Mouse (Mus musculus): ENCODE results near the gene Msantd3. TPM values are rescaled to one million over a fixed set of nuclear protein-coding genes. Genes with fewer than 3 reads are reported as not detected.

Gene Msantd3
- total and polyA plus RNA-seq, 3 experiments = not detected

DNA sequence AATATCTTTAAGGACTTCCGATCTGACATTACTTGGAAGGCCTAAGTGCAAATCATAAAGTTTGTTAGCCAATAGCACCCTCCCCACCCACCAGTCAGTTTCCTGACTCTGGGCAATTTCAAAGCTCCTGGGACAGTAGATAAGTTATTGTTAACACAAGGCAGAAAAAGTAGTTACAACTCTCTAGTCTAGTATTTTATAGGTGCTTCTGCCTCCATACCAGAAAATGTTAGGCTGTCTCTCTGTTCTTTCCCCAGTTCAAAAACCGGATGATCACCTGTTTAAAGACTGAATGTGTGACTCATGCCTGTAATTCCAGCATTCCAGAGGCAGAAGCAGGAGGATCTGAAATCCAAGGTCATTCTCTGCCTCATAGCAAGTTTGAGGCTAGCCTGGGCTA lies 1.2 kb upstream of the Msantd3 start:
- Histone ChIP-seq H3K4me3 (replicated peaks in 1 of 3; ENCODE audit: low read depth in 2 of 3, low read length in 2 of 3, poor library complexity in 1 of 3) (no peak overlapping the region), H3K27me3 (replicated peaks) (no peaks in the 10 kb centered on the region), H3K27ac (ENCODE audit: insufficient read depth, low read depth) (no peak overlapping the region), H3K79me2 (replicated peaks; ENCODE audit: control insufficient read depth, extremely low read depth, insufficient read depth, poor library complexity, severe bottlenecking) (no peaks in the 10 kb centered on the region), H3K4me1 (ENCODE audit: control insufficient read depth in 1 of 2, insufficient read depth in 2 of 2) (no peaks in the 10 kb centered on the region), H3K9me3 (replicated peaks; ENCODE audit: low read length) (peaks cover 3% of the 10 kb centered on the region), H3K4me2 (ENCODE audit: insufficient read depth, low read depth, poor library complexity, severe bottlenecking) (no peak overlapping the region), H3K9ac (ENCODE audit: insufficient read depth, low read depth) (no peak overlapping the region), H3K36me3 (replicated peaks in 1 of 2; ENCODE audit: control insufficient read depth in 1 of 2, insufficient read depth in 1 of 2, low read length in 1 of 2) (no peaks in the 10 kb centered on the region)
- dilution Hi-C loops (cut with MboI; ENCODE audit: extremely low pct_ligation_motif_present, extremely low pct_unique_long_range_greater_than_20kb, low sequenced_read_pairs) = no loop called here
- no peak for DNase-seq (ENCODE audit: extremely low read depth)
- no peak for TF ChIP-seq ELF1 (IDR thresholded peaks at IDR 0.05; ENCODE audit: low read depth, low read length)
- TF ChIP-seq BHLHE40 (IDR thresholded peaks at IDR 0.05; ENCODE audit: low read depth, low read length) = no peak
- no peak for TF ChIP-seq NELFE (IDR thresholded peaks at IDR 0.05; ENCODE audit: low read depth, low read length)
- TF ChIP-seq RAD21 (IDR thresholded peaks at IDR 0.05; ENCODE audit: low read depth, low read length) = no peak
- no peak for TF ChIP-seq EP300 (IDR thresholded peaks at IDR 0.05; ENCODE audit: low read length)
- TF ChIP-seq GABPA (IDR thresholded peaks at IDR 0.05; ENCODE audit: insufficient replicate concordance, low read depth, low read length) = no peak
- TF ChIP-seq KAT2A (IDR thresholded peaks at IDR 0.05; ENCODE audit: insufficient replicate concordance, low read length) = no peak
- TF ChIP-seq MXI1 (IDR thresholded peaks at IDR 0.05; ENCODE audit: low read depth, low read length) = no peak
- no peak for TF ChIP-seq ZMIZ1 (IDR thresholded peaks at IDR 0.05; ENCODE audit: low read depth, low read length)
- no peak for TF ChIP-seq NRF1 (IDR thresholded peaks at IDR 0.05; ENCODE audit: low read depth, low read length)
- in situ Hi-C loops (cut with MboI; ENCODE audit: low pct_ligation_motif_present, low pct_unique_long_range_greater_than_20kb, low sequenced_read_pairs) = no loop called here

DNA sequence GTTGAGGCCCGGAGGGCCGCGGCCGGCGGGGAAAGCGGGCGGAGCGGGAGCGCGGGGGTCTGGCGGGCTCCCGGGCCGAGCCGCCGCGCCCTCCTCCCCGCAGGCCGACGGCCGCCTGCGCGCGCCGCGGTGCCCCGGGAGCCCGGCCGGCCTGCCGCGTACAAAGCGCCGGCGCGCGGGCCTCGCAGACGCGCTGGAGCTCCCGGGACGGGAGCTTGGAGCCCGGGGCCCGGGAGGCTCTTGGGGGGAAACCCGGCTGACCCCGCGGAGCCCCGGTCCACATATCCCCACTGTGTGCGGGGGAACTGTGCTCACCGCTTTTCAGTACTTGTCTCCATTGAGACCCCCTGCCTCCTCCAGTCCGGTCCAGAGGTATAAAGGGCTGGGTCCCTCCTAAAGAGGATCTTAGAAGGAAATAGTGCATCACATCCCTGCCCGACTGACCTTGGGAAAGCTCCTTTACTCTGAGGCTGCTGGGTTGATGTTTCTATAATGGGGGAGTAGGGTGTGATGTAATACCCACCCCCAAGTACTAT lies 909 bp downstream of the Msantd3 start:
- no peak overlapping the region for H3K9ac ChIP-seq (ENCODE audit: insufficient read depth, low read depth)
- no peaks in the 10 kb centered on the region for H3K27me3 ChIP-seq (replicated peaks)
- H3K9me3 ChIP-seq (replicated peaks; ENCODE audit: low read length) = peaks cover 3% of the 10 kb centered on the region
- dilution Hi-C loops (cut with MboI; ENCODE audit: extremely low pct_ligation_motif_present, extremely low pct_unique_long_range_greater_than_20kb, low sequenced_read_pairs) (no loop called here), in situ Hi-C loops (cut with MboI; ENCODE audit: low pct_ligation_motif_present, low pct_unique_long_range_greater_than_20kb, low sequenced_read_pairs) (no loop called here)
- H3K36me3 ChIP-seq (replicated peaks in 1 of 2; ENCODE audit: control insufficient read depth in 1 of 2, insufficient read depth in 1 of 2, low read length in 1 of 2) = no peaks in the 10 kb centered on the region
- H3K4me2 ChIP-seq (ENCODE audit: insufficient read depth, low read depth, poor library complexity, severe bottlenecking) = no peak overlapping the region
- H3K4me1 ChIP-seq (ENCODE audit: control insufficient read depth in 1 of 2, insufficient read depth in 2 of 2) = no peaks in the 10 kb centered on the region
- TF ChIP-seq TCF12 (IDR thresholded peaks at IDR 0.05; ENCODE audit: low read depth, low read length) = no peak
- TF ChIP-seq JUN (IDR thresholded peaks at IDR 0.05; ENCODE audit: insufficient read depth, low read depth, low read length) = no peak
- TF ChIP-seq POLR2AphosphoS2 (IDR thresholded peaks at IDR 0.05; ENCODE audit: low read depth, low read length) = no peak
- no peak for TF ChIP-seq ZC3H11A (IDR thresholded peaks at IDR 0.05; ENCODE audit: low read depth, low read length)
- TF ChIP-seq IRF4 (IDR thresholded peaks at IDR 0.05; ENCODE audit: low read depth, low read length) = no peak
- no peak for TF ChIP-seq HCFC1 (IDR thresholded peaks at IDR 0.05; ENCODE audit: low read depth, low read length)
- TF ChIP-seq USF1 (IDR thresholded peaks at IDR 0.05; ENCODE audit: low read depth, low read length) = no peak
- TF ChIP-seq EP300 (IDR thresholded peaks at IDR 0.05; ENCODE audit: low read length) = no peak
- TF ChIP-seq KAT2A (IDR thresholded peaks at IDR 0.05; ENCODE audit: insufficient replicate concordance, low read length) = no peak
- no peak for TF ChIP-seq NELFE (IDR thresholded peaks at IDR 0.05; ENCODE audit: low read depth, low read length)
- no peak for TF ChIP-seq CHD1 (IDR thresholded peaks at IDR 0.05; ENCODE audit: low read depth, low read length)
- TF ChIP-seq MYC (IDR thresholded peaks at IDR 0.05; ENCODE audit: low read depth, low read length) = no peak
- H3K4me3 ChIP-seq (replicated peaks in 1 of 3; ENCODE audit: low read depth in 2 of 3, low read length in 2 of 3, poor library complexity in 1 of 3) = no peak overlapping the region
- no peak for DNase-seq (ENCODE audit: extremely low read depth)
- H3K27ac ChIP-seq (ENCODE audit: insufficient read depth, low read depth) = no peak overlapping the region
- H3K79me2 ChIP-seq (replicated peaks; ENCODE audit: control insufficient read depth, extremely low read depth, insufficient read depth, poor library complexity, severe bottlenecking) = no peaks in the 10 kb centered on the region

All from CH12.LX (cell line).